Mouse (Mus musculus): ENCODE measurements at regions not wholly inside any gene's neighbourhood (a gene's known extent, or its start where the extent isn't known, plus 50 kb on each side); places are given as distances from the start of the nearest gene placed in this dataset.

GRCm38 (mm10) chr10:24444572-24444971 lies 150.7 kb upstream of the Ccn2 start:
- no peak for DNase-seq

GRCm38 (mm10) chr10:24445036-24445435 lies 150.2 kb upstream of the Ccn2 start:
- DNase-seq = no peak

DNA sequence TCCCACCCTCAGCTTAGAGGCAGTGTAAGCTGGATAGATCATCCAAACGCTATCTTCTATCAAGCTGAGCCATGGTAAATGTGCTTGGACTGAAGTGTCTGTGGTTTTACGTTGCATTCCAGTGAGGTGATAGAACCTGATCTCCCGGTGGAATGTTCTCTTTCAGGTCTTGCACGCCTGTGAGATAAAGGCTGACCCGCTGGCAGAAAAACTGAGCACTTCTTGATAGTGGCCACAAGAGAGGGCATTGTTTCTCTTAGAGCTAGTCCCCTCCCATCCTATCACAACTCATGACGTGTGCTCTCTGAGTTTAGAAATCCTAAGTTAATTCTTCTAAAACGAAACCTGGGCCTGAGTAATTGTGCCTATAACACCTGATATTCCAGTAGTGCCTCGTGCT lies 149.1 kb upstream of the Ccn2 start:
- DNase-seq = no peak

DNA sequence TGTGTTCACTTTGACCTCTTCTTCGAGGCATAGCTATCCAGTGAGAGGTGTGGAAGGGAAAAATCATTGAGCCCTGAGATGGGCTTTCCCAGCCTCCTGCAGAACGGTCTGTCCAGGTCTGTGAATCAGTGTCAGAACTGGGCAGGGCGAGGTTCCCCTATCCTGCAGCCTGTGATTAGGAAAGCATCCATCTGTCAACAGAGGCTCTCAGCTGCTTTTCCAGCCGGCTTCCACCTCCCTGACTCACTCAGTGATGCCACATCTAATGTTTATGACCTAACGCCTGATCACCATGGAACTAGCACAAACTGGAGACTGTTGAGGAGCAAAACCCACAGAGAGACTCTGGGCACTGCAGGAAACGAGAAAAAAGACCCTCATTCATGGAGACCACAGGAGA lies 148.1 kb upstream of the Ccn2 start:
- DNase-seq = no peak

DNA sequence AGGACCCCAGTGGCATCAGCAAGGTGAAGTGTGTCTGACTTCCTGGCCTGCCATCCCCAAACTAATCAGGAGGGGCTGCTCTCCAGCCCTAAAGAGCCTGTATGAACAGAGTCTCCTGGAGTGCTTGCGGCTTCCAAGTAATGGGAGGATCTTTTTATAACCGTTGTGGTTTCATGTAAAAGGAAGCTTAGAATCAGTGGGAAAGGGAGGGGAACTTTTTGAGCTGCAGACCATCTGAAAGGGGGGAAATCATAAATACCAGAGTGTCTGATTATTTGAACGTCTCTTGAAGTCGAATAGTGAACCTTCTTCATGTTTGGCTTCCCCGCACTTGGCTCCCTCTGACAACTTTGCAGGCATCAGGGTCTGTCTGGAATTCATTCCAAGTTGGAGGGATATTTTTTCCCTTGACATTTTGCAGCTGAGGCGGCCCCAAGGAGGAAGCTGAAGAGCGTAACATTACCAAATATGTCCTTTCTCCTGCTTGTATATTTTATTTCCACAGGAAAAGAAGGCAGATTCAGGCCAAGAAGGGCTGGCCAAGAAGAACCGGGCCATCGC lies 147.2 kb upstream of the Ccn2 start:
- no peak for DNase-seq

DNA sequence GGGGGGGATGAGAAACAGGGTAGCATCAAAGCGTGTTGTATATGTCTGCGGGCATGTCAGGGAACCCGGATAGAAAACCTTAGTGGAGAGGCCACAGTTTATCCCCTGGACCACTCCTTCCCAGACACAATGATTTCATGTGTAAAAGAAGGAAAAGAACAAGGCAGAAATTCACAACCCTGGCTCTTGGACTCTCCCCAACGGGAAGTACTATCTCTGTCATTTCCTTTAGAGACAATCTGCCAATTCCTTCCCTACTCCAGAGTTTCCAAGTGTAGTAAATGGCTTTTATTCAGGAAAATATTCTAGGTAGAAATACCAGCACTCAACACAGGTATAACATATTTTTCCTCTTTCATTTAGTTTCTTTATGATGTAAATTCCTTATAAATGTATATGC lies 141.7 kb upstream of the Ccn2 start:
- no peak for DNase-seq

- DNase-seq = no peak
These were observed 136.6 kb upstream of the Ccn2 start for GRCm38 (mm10) chr10:24458667-24459066.

GRCm38 (mm10) chr10:24463873-24464272 lies 131.4 kb upstream of the Ccn2 start:
- no peak for DNase-seq

DNA sequence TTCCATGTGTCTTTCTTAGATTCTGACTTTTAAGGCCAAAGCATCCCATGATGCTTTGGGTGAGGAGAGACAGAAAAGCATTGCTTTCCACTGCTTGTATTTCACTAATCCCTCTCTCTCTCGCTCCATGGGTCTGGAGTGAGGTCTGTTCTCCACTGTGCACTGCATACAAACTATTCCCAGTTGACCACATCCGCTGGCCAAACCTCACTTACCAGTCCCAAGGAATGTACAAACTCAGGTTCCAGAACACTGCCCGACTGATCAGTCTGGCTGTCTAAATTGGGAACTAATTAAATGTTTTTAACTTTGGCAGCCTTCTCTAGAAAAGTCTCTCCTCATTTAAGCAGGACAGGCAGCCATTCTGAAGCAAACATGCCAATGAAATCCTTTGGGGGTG lies 130.9 kb upstream of the Ccn2 start:
- DNase-seq = no peak

DNA sequence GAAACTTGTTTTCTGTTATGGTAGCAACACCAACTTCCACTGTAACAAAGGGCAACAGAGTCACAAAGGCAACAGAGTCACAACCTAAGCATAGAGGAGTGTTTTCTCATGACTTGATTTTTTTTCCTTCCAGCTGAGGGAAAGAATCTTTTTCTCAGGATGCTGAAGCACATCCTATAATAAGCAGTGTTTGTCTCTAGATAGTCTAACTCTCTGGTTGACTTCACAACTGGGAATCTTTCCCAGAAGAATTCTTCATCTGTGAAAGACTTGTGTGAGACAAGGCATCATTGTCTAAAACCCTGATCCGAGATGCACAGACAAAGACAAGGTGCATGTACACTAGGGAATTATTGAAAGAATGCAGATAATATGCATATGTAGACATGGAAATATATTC lies 125.5 kb upstream of the Ccn2 start:
- DNase-seq = no peak

DNA sequence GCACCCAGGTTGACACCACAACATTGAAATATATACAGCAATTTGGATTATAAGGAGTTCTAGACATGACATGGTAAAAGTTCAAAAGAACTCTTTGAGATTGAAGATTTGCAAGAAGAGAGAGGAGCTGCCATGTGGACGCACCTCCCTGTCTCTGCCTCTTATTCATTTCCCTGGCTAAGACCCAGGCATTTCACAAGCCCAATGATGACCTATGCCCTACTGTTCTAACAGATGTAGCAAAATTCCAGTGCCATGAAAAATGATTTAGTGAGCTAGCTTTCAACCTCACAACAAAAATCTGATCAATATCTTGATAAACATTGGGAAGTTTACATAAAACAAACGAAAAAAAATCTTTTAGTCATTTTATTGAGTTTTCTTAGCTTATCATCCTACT lies 123.7 kb upstream of the Ccn2 start:
- no peak for DNase-seq

DNA sequence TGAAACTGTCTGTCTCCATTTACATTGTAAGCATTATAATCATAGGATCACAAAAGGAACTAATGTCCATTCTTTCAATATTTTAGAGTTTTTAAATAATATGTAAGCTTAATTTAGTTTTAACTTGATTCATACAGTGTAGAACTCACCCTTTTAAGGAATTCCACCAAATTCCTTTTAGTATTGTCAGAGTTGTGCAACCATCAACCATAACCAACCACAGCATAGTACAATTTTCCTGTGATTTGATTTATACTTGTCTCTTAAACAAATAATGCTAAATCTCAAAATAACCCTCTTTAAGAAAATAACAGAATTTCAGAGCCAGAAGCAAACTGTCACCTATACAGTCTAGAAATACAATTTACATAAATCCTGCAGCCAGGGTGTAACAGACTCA lies 119.0 kb upstream of the Ccn2 start:
- no peak for DNase-seq

DNA sequence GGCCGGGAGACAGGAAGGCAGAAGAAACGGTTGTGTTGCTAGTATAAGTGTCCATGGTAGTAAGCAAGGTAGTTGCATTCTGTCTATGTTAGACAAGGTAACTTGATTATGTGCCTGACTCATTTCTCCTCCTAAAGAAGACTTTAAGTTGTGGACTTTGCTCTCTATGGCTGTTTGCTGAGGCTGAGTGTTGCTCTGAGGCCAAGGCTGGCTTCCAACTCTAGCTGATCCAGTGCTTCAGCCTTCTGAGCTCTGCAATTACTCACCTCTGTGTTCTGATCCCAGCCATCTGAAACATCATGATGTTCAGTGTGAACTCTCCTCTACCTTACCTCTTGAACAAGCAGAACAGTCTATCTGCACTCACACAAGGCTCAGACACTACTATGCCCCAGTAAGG lies 116.7 kb upstream of the Ccn2 start:
- no peak for DNase-seq

DNA sequence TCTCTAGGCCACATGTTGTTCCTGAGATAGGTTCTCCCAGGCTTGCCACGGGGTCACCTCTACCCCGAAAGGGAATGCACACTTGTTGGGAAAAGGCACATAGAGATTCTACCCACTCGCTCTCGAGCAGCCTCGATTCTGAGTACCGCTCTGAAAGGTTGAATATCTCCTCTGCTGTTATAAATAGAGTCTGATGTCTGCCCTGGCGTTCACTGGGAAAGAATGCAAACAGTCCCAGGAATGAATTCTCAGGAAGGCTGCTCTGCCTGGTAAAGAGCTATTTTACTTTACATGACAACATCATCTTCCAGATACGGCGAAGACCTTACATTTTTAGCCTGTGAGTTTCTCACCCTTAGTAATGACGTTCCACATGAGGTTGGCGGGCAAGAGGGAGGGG lies 116.1 kb upstream of the Ccn2 start:
- no peak for DNase-seq

- DNase-seq = peak in 1 of 2 experiments; percentile 17
These were observed 113.2 kb upstream of the Ccn2 start for GRCm38 (mm10) chr10:24481926-24482612.

DNA sequence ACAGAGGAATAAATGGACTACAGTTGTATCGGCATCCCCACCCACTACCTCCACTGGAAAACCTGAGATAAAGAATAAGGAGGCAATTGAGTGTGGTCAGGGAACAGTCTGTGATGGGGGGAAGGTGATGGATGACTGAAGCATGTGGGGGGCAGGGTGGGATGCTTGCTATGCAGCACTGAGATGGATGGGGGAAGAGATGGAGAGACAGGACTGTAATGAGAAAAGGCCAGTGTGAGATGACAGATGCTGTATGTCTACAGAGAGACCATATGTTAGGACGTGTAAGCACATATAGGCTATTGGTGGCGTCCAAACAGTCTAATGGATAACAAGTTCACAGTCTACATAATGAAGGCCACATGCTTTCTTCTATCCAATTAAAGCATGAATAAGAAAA lies 112.2 kb upstream of the Ccn2 start:
- DNase-seq = no peak

DNA sequence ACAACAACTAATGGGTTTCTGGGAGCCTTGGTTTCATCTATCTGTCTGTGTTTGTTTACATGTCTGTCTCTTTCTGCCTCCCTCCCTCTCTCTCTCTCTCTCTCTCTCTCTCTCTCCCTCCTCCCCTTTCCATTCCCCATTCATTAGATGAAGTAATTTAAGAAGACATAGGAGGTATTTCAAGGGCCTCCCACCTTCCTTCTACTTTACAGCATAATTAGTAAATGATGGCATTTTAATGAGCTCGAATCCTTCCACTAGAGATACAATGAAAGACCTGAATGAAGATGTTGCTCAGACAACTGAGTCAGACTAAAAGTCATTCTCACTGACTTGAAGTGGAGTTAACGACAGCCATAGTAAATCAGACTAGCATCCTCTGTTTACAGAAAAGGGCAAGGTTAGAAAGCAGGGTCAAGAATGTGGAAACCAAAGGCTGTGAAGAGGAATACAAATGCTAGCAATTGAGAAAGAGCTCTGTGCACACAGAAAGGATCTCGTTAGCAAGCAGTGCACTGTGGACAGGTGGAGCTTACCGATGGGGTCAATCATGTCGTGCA lies 111.1 kb upstream of the Ccn2 start:
- DNase-seq = no peak

DNA sequence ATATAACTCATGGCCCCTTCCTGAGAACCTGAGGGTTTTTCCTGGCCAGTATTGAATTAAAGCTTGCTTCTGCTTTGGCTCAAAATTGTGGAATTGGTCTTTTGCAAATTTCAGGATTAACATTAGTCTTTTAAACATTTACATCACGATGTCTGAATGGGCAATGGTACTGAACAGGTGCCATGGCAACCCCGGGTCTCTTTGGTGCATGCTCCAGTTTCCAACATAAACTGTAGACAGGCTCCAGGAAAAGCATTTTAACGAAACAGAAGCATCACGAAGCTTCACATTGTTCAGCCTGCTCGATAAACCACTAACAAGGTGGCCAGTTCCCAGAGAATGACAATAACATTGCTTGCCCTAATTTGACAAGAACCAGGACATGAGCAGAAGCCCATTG lies 109.8 kb upstream of the Ccn2 start:
- DNase-seq = no peak

- no peak for DNase-seq
These were observed 109.0 kb upstream of the Ccn2 start for GRCm38 (mm10) chr10:24486224-24486623.

- DNase-seq = no peak
These were observed 107.3 kb upstream of the Ccn2 start for GRCm38 (mm10) chr10:24487915-24488314.

GRCm38 (mm10) chr10:24490432-24490831 lies 104.8 kb upstream of the Ccn2 start:
- no peak for DNase-seq

GRCm38 (mm10) chr10:24491848-24492247 lies 103.4 kb upstream of the Ccn2 start:
- no peak for DNase-seq

DNA sequence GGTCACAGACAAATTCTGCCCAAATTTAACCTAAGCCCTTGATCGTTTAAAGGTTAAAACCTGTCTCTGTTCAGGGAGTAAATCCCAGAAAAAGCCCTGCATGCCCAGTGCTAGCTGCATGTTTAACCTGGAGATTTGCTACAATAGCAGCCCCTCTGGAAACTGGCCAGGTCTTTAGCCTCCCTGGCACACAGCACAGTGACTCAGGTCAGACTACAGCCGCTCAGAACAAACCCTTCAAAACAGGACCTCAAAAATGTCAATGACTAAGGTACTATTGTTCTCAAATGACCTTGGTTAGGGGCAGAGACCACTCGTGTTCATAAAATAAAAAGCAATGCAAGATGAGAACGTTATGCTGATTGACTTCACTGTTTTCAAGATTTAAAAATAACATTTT lies 101.8 kb upstream of the Ccn2 start:
- no peak for DNase-seq

GRCm38 (mm10) chr10:24493936-24494335 lies 101.3 kb upstream of the Ccn2 start:
- DNase-seq = no peak
